ENCODE assay signal across 8 mouse cellular contexts in the genomic region with DNA sequence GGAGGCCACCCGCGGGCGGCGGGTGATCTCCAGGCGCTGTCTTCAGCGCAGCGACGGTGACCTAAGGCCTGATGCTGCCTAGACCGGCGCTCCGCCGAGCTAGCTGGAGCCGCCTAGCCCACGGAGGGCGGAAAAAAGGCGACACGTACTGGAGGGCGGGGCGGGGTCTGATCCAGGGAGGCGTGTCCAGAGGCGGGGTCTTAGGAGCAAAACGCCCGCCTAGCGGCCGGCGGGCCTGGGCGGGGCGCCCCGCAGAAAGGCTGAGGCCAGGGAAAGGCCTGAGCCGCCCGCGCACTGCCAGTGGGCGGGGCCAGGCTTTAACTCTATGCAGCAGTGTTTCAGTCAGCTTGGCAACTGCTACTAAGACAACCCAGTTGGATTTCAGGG. TPM values are rescaled to one million over a fixed set of nuclear protein-coding genes. Genes with fewer than 3 reads are reported as not detected.
A peak's percentile ranks its signal among the peaks of the same experiment; 100 is the strongest.
DNase-seq lines count a peak whose midpoint lies in the region; ATAC-seq lines count a peak whose summit lies in the region.

A gene (minus strand): TSS at position 140 of the 387 bp plus-strand sequence.

- H3K9me3 ChIP-seq in embryonic facial prominence, embryonic 10.5 days = no peaks in the 10 kb centered on the region
- no peaks in the 10 kb centered on the region for H3K9me3 ChIP-seq in intestine, embryonic 15.5 days

- WGBS in embryonic facial prominence, embryonic 10.5 days = under 1% methylated on average over 33 of the region's 33 CpGs
- WGBS in intestine, embryonic 15.5 days = 0% methylated on average over 33 of the region's 33 CpGs

- DNase-seq in adrenal gland, postnatal 14 days = peak; percentile 97
- DNase-seq in embryonic facial prominence, embryonic 10.5 days (ENCODE audit: low spot score) = peak; percentile 96
- DNase-seq in gastrocnemius, postnatal 4 days (ENCODE audit: low spot score in 2 of 2) = peak; percentile 94 to 97
- DNase-seq in left cerebral cortex, postnatal 14 days (ENCODE audit: low spot score in 2 of 2) = peak; percentile 84 to 88
- peak; percentile 86 for DNase-seq in right cerebral cortex, postnatal 14 days
- DNase-seq in urinary bladder, postnatal 25 days (ENCODE audit: low spot score) = peak; percentile 94

- peaks cover 8% of the 10 kb centered on the region for H3K36me3 ChIP-seq in embryonic facial prominence, embryonic 10.5 days (replicated peaks)
- H3K36me3 ChIP-seq in intestine, embryonic 15.5 days = no peaks in the 10 kb centered on the region

- peak within 1 kb of the TSS; percentile 96 for H3K27ac ChIP-seq in embryonic facial prominence, embryonic 10.5 days (replicated peaks)
- H3K27ac ChIP-seq in intestine, embryonic 15.5 days = peak within 1 kb of the TSS; percentile 95

- intact Hi-C loops in left cerebral cortex, postnatal 14 days (cut with DNase I) = loop anchor here (2.0 to 5.0 kb wide), 2 partner anchors 118 to 514 kb away; no protein-coding TSS in a partner anchor

- no peaks in the 10 kb centered on the region for H3K27me3 ChIP-seq in embryonic facial prominence, embryonic 10.5 days (replicated peaks; ENCODE audit: low read depth, poor library complexity, severe bottlenecking)
- no peaks in the 10 kb centered on the region for H3K27me3 ChIP-seq in intestine, embryonic 15.5 days (replicated peaks)

- H3K9ac ChIP-seq in intestine, embryonic 15.5 days = peak within 1 kb of the TSS; percentile 86

- peak within 1 kb of the TSS; percentile 86 for H3K4me2 ChIP-seq in intestine, embryonic 15.5 days (replicated peaks)

- ATAC-seq in intestine, embryonic 15.5 days = peak; percentile 99
- peak; percentile 97 for ATAC-seq in megakaryocyte-erythroid progenitor cell, adult 5-6 weeks (replicated peaks; ENCODE audit: low FRiP score, low TSS enrichment, poor library complexity, severe bottlenecking)

- H3K4me1 ChIP-seq in embryonic facial prominence, embryonic 10.5 days = peaks cover 14% of the 10 kb centered on the region
- no peaks in the 10 kb centered on the region for H3K4me1 ChIP-seq in intestine, embryonic 15.5 days (replicated peaks)

- peak within 1 kb of the TSS; percentile 88 for H3K4me3 ChIP-seq in embryonic facial prominence, embryonic 10.5 days
- peak within 1 kb of the TSS; percentile 81 for H3K4me3 ChIP-seq in intestine, embryonic 15.5 days (replicated peaks)

RNA-seq across cellular contexts. Expression of the gene that starts here (rescaled TPM):
- total RNA-seq in adrenal gland, postnatal 14 days (2021) = 7.9 and 9.2 TPM in 2 replicates
- polyA plus RNA-seq in embryonic facial prominence, embryonic 10.5 days (2016; fragmentation: Nextera tagmentation; extraction: Ambion mirVana) = 10.9 TPM in 2 replicates
- 10 to 100 TPM; 24.3 to 28.3 TPM for total RNA-seq in gastrocnemius, postnatal 4 days (2021)
- 8.4 and 10.3 TPM in 2 replicates for polyA plus RNA-seq in intestine, embryonic 15.5 days (2015; fragmentation: Nextera tagmentation; extraction: Ambion mirVana)
- 10 to 100 TPM; 18.6 to 22.8 TPM for total RNA-seq in left cerebral cortex, postnatal 14 days (2021)
- 1.2 and 1.8 TPM in 2 replicates for total RNA-seq in megakaryocyte-erythroid progenitor cell, adult 5-6 weeks (2014; fragmentation: Nextera tagmentation)
- total RNA-seq in megakaryocyte-erythroid progenitor cell, adult 5-6 weeks (2017) = 0.38 and 2.2 TPM in 2 replicates

Comparison
In these comparisons a context has a peak if more than half of its experiments do, and no peak if none do; other contexts are left out.
1. Peak in every context shown above with its lines: DNase-seq, ATAC-seq, H3K4me3 ChIP-seq and H3K27ac ChIP-seq.